Mouse (Mus musculus): Measurements from ENCODE around the gene Mphosph9. TPM values are rescaled to one million over a fixed set of nuclear protein-coding genes. Genes with fewer than 3 reads are reported as not detected.
"Not testable (repeated sequence)": the region's sequence is repeated elsewhere in the genome, so short reads cannot be mapped to it uniquely, and the experiment has no call there.

Gene Mphosph9
- 8.3 to 21.1 TPM (median 12.8 TPM) in 3 replicates for total RNA-seq (2017)

- peak; percentile 96 for ATAC-seq (replicated peaks; ENCODE audit: insufficient number of reproducible peaks, low FRiP score, low TSS enrichment, poor library complexity, severe bottlenecking)
Measured at GRCm38 (mm10) chr5:124327510-124328364, at the start of gene Mphosph9, which contains the start of gene 2810006K23Rik. TSS of gene Mphosph9 (minus strand) at chr5:124327972. TSS of gene 2810006K23Rik (plus strand) at chr5:124328089.

DNA sequence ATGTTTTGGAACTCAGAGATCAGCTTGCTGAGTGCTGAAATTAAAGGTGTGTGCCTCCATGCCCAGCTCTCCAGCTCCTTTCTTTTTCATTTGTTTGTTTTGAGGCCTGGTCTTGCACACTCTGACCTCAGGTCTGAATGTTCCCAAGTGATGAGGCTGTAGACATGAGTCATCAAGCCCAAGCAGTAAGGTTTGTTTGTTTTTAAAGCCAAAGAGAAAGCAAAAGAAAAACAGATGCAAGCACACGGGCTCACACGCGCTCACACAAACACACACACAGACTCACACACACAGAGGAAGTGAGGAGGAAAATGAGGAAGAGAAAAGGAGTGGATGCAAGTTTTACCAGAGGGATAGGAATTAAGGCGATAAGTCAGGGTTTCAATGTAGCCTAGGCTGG, 49.4 kb upstream of the Mphosph9 start:
- peak; percentile 56 for ATAC-seq (replicated peaks; ENCODE audit: insufficient number of reproducible peaks, low FRiP score, low TSS enrichment, poor library complexity, severe bottlenecking)

DNA sequence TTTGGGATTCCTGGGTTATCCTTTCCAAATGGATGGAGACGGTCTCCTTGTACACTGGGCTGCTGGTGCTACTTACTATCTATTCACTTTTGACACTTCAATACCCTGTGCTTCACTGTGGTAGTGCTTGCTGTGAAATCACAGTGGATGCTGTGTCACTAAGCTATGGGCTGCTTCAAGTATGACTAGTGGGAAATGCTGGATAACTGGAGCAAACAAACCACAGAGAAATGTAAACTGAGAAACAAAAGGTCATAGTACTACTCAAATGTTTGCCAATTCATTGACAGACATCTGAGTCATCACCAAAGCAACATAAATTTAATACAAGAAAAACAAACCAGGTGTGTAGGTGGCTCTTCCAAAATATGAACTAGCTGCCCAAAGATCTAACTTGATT, 48.6 kb upstream of the Mphosph9 start:
- ATAC-seq (replicated peaks; ENCODE audit: insufficient number of reproducible peaks, low FRiP score, low TSS enrichment, poor library complexity, severe bottlenecking): no peak

DNA sequence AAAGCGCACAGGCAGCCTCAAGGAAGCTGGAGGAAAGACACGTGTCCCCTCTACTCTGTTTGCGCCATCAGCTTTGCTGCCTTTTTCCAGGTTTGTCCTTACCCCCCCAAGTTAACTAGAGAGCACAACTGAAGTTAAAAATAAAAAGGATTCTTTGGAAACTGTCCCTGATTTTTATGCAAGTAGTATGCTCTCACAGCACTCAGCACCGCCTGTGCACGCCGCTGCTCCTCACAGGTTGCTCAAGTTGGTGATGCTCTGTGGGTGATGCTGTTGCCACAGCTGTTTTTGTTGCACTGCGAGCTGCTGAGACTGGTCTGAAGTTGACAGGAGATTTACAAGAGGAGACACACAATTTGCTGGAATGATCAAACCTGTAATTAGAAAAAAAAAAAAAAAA, 46.5 kb upstream of the Mphosph9 start:
- ATAC-seq (replicated peaks; ENCODE audit: insufficient number of reproducible peaks, low FRiP score, low TSS enrichment, poor library complexity, severe bottlenecking): no peak

GRCm38 (mm10) chr5:124366721-124367120, 38.9 kb upstream of the Mphosph9 start:
- ATAC-seq (replicated peaks; ENCODE audit: insufficient number of reproducible peaks, low FRiP score, low TSS enrichment, poor library complexity, severe bottlenecking): no peak

GRCm38 (mm10) chr5:124365754-124366153, 38.0 kb upstream of the Mphosph9 start:
- no peak for ATAC-seq (replicated peaks; ENCODE audit: insufficient number of reproducible peaks, low FRiP score, low TSS enrichment, poor library complexity, severe bottlenecking)

DNA sequence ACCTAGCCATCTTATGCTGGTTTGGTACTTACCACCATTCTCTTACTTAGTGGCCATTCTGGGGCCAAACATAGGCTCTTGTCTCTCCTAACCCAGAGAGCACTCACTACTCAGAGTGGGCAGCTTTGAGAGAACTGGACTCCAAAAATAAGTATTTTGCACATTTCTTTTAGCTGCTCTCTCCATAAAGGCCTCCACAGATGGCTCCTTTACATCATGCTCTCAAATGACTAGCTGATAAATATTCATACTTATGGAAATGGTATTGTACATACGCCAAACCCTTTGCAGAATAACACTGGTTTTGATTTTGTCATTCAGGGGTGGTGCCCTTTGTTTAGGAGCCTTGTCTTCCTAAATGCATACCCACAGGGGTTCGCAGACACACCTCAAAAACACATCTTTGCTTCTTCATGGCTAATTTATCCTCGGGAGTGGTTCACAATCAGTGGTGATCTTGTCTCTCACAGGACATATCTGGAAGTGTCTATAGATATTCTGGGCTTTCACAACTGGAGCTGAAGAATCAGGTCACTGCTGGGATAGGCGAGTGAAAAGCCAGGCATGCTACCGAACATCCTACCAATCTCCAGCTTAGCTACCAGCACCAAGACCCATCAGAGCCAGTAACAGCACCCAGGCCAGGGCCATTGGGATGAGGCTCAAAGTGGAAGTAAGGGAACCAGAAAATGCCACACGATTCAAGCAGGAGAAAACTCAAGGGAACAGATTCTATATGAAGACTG, 36.6 kb upstream of the Mphosph9 start:
- ATAC-seq (replicated peaks; ENCODE audit: insufficient number of reproducible peaks, low FRiP score, low TSS enrichment, poor library complexity, severe bottlenecking): no peak

DNA sequence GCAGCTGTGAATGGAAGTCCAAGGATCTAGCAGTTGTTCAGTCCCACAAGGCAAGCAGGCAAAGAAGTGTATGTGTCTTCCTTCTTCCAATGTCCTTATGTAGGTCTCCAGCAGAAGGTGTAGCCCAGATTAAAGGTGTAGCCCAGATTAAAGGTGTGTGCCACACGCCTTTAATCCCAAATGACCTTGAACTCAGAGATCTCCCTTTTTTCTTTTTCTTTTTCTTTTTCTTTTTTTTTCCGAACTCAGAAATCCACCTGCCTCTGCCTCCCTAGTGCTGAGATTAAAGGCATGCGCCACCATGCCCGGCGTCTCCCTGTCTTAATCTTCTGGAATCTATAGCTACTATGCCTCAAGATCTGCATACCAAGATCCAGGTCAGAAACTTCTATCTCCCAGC, 35.2 kb upstream of the Mphosph9 start, which contains the start of gene Cdk2ap1:
Gene Cdk2ap1, minus strand, starts transcription at position 101 of the 400 bp plus-strand sequence.
- ATAC-seq (replicated peaks; ENCODE audit: insufficient number of reproducible peaks, low FRiP score, low TSS enrichment, poor library complexity, severe bottlenecking): not testable (repeated sequence)

DNA sequence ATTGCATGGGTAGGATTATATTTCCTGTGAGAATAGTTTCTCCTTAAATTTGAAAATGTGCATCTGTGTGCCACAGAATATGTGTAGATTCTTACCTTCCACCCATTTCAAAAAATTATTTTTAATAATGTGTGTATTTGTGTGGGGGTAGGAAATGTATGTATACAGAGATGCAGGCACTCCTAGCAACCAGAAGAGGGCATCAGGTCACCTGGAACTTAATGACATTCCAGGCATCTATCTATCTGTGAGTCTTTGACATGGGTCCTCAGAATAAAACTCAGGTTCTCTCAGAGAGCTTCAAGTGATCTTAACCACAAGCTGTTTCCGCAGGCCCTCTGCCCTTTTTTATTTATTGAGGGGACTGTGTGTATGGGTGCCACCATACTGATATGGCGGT, 31.9 kb upstream of the Mphosph9 start:
- ATAC-seq (replicated peaks; ENCODE audit: insufficient number of reproducible peaks, low FRiP score, low TSS enrichment, poor library complexity, severe bottlenecking): 0 out of 2 replicates have a peak, but pooled peaks have one; percentile 43

DNA sequence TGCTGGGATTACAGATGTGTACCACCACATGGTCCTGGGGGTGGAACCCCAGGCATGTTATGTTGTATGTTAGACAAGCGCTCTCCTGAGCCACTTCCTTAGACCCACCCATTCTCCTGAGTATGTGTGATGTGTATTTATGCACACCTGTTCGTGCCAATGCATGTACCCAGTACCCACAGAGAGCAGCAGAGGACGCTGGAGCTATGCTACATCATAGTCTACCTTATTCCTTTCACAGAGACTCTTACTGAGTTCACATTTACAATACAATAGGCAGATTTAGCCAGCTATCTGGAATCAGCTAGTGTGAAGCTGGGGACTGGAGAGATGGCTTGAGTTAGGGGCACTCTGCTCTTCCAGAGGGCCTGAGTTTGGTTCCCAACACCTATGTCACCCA, 28.9 kb upstream of the Mphosph9 start:
- no peak for ATAC-seq (replicated peaks; ENCODE audit: insufficient number of reproducible peaks, low FRiP score, low TSS enrichment, poor library complexity, severe bottlenecking)

GRCm38 (mm10) chr5:124355425-124355959, 27.7 kb upstream of the Mphosph9 start:
- ATAC-seq (replicated peaks; ENCODE audit: insufficient number of reproducible peaks, low FRiP score, low TSS enrichment, poor library complexity, severe bottlenecking): no peak

GRCm38 (mm10) chr5:124354574-124355424, 27.0 kb upstream of the Mphosph9 start:
- no peak for ATAC-seq (replicated peaks; ENCODE audit: insufficient number of reproducible peaks, low FRiP score, low TSS enrichment, poor library complexity, severe bottlenecking)

GRCm38 (mm10) chr5:124353726-124354547, 26.2 kb upstream of the Mphosph9 start:
- ATAC-seq (replicated peaks; ENCODE audit: insufficient number of reproducible peaks, low FRiP score, low TSS enrichment, poor library complexity, severe bottlenecking): no peak

- no peak for ATAC-seq (replicated peaks; ENCODE audit: insufficient number of reproducible peaks, low FRiP score, low TSS enrichment, poor library complexity, severe bottlenecking)
Measured at GRCm38 (mm10) chr5:124353011-124353725, 25.4 kb upstream of the Mphosph9 start.

DNA sequence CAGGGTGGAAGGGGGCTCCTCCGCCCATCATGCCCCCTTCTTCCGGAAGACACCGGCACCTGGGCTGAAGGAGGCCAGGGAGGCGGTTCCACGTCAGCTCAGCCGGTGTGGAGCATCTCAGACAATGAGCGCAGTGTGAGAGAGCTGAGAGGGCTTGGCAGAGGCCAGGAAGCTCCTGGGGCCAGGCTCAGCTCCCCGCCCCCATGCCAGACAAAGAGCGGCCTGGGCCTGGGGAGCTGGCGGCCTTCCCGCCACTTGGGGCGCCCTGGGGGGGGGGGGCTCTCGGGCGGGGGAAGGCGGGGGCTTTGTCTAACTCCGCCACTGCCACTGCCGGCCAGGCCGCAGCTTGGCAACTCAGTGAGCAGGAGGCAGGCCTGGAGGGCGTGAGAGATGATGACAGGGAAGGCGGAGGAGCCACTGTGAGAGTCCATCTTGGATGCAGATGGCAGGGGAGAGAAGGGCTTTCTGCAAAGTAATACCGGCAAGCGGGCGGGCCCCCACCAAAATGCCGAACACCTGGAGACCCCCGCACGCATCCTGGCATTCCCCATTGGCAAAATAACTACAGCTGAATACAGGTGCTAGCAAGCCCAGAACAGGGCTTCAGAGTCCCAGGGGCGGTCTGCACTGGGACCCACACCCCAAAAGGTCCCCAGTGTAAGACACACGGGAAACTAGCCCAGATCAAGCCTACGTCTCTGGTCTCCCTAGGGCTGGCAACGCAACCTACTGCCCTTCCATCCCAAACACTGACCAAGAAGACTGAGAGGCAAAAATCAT, 24.6 kb upstream of the Mphosph9 start:
- ATAC-seq (replicated peaks; ENCODE audit: insufficient number of reproducible peaks, low FRiP score, low TSS enrichment, poor library complexity, severe bottlenecking): peak; percentile 42

- no peak for ATAC-seq (replicated peaks; ENCODE audit: insufficient number of reproducible peaks, low FRiP score, low TSS enrichment, poor library complexity, severe bottlenecking)
Measured at GRCm38 (mm10) chr5:124351604-124352003, 23.8 kb upstream of the Mphosph9 start.

Data from monocyte, adult 5-6 weeks (primary cell).